Mouse (Mus musculus): ENCODE measurements at regions not wholly inside any gene's neighbourhood (a gene's known extent, or its start where the extent isn't known, plus 50 kb on each side); places are given as distances from the start of the nearest gene placed in this dataset.

- no peak for DNase-seq
Observed at GRCm38 (mm10) chr12:112336691-112337295, 152.5 kb upstream of the A530016L24Rik start.

GRCm38 (mm10) chr12:112337443-112337842 lies 151.8 kb upstream of the A530016L24Rik start:
- no peak for DNase-seq

- no peak for DNase-seq
Observed at GRCm38 (mm10) chr12:112338976-112339375, 150.3 kb upstream of the A530016L24Rik start.

GRCm38 (mm10) chr12:112339481-112340179 lies 149.6 kb upstream of the A530016L24Rik start:
- peak; percentile 73 for DNase-seq

- DNase-seq = no peak
Observed at GRCm38 (mm10) chr12:112340248-112340647, 149.0 kb upstream of the A530016L24Rik start.

- peak; percentile 66 for DNase-seq
Observed at GRCm38 (mm10) chr12:112341726-112342469, 147.3 kb upstream of the A530016L24Rik start.

GRCm38 (mm10) chr12:112343064-112343463 lies 146.2 kb upstream of the A530016L24Rik start:
- no peak for DNase-seq

GRCm38 (mm10) chr12:112344285-112344684 lies 145.0 kb upstream of the A530016L24Rik start:
- DNase-seq = peak; percentile 65

GRCm38 (mm10) chr12:112345797-112346196 lies 143.5 kb upstream of the A530016L24Rik start:
- DNase-seq = no peak

GRCm38 (mm10) chr12:112348116-112348515 lies 141.1 kb upstream of the A530016L24Rik start:
- no peak for DNase-seq

GRCm38 (mm10) chr12:112349676-112350318 lies 139.5 kb upstream of the A530016L24Rik start:
- DNase-seq = peak; percentile 53

GRCm38 (mm10) chr12:112350733-112351132 lies 138.5 kb upstream of the A530016L24Rik start:
- DNase-seq = no peak

- DNase-seq = no peak
Observed at GRCm38 (mm10) chr12:112363349-112363748, 125.9 kb upstream of the A530016L24Rik start.

GRCm38 (mm10) chr12:112367221-112367620 lies 122.0 kb upstream of the A530016L24Rik start:
- no peak for DNase-seq

- DNase-seq = no peak
Observed at GRCm38 (mm10) chr12:112368112-112368511, 121.1 kb upstream of the A530016L24Rik start.

- DNase-seq = no peak
Observed at GRCm38 (mm10) chr12:112369581-112370371, 119.5 kb upstream of the A530016L24Rik start.

GRCm38 (mm10) chr12:112372234-112373050 lies 116.8 kb upstream of the A530016L24Rik start:
- DNase-seq = no peak

- no peak for DNase-seq
Observed at GRCm38 (mm10) chr12:112373966-112374365, 115.3 kb upstream of the A530016L24Rik start.

- DNase-seq = no peak
Observed at GRCm38 (mm10) chr12:112376236-112376635, 113.0 kb upstream of the A530016L24Rik start.

GRCm38 (mm10) chr12:112376701-112377100 lies 112.5 kb upstream of the A530016L24Rik start:
- no peak for DNase-seq

- no peak for DNase-seq
Observed at GRCm38 (mm10) chr12:112378482-112379243, 110.6 kb upstream of the A530016L24Rik start.

Data from lung, postnatal 10 days (tissue).